Mouse (Mus musculus): ENCODE data around the gene Ceacam16. TPM values are rescaled to one million over a fixed set of nuclear protein-coding genes. Genes with fewer than 3 reads are reported as not detected.
A peak's percentile ranks its signal among the peaks of the same experiment; 100 is the strongest.

Ceacam16 gene
- total and polyA plus RNA-seq, 2 experiments from 2014 or later = 0.90 TPM; not detected in 1

DNA sequence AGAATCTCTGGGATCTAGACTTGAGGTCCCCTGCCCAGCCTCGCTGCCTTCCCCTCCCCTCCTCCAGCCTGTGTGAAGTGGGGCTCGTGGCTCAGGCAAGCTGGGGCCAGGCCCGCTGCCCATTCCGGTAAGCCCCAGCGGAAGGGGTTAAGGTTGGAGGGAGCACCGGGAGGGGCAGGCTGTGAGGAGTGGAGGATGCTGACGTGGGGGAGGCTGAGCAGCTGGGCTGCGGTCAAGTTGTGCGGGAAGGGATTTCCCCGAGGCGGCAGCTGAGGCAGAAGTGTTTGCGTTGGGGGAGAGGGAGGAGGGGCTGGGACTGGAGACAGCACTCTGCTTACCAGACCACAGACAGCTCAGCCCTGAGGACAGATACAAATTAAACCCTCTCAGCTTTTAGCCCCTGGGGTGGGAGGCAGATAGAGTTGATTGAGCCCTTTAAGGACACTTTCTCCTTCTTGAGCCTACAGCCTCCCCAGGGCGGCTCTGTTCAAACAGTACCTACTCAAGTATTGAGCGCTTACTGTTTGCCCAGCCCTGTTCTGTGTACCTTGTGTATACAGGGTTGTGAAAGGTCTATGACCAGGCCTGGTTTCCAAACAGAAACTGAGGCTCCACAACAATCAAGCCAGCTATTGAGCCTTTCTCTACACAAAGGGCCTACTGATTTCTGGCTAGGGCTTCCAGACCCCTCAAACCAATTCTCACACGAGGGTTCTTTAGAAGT, 43.6 kb downstream of the Ceacam16 start:
- Histone ChIP-seq H3K27ac (ENCODE audit: low read depth, low read length) (no peak overlapping the region), H3K36me3 (ENCODE audit: insufficient read depth, low read length) (no peaks in the 10 kb centered on the region), H3K4me2 (ENCODE audit: low read depth, low read length, poor library complexity, severe bottlenecking) (peak overlapping the region; percentile 19), H3K4me1 (ENCODE audit: insufficient read depth, low read length) (peaks cover 6% of the 10 kb centered on the region; the same call in 1 of the 2 replicates), H3K9me3 (ENCODE audit: low read length) (no peaks in the 10 kb centered on the region), H3K27me3 (ENCODE audit: insufficient read depth, low read length) (peaks cover 16% of the 10 kb centered on the region), H3K9ac (replicated peaks; ENCODE audit: low read length, poor library complexity, severe bottlenecking) (no peak overlapping the region), H3K4me3 (ENCODE audit: low read depth, low read length) (no peak overlapping the region)
- 14% methylated on average over 15 of the region's 15 CpGs for WGBS
- TF ChIP-seq CTCF (IDR thresholded peaks at IDR 0.05) = no peak
- ATAC-seq (ENCODE audit: low FRiP score) (no peak), DNase-seq (ENCODE audit: low spot score) (no peak)

DNA sequence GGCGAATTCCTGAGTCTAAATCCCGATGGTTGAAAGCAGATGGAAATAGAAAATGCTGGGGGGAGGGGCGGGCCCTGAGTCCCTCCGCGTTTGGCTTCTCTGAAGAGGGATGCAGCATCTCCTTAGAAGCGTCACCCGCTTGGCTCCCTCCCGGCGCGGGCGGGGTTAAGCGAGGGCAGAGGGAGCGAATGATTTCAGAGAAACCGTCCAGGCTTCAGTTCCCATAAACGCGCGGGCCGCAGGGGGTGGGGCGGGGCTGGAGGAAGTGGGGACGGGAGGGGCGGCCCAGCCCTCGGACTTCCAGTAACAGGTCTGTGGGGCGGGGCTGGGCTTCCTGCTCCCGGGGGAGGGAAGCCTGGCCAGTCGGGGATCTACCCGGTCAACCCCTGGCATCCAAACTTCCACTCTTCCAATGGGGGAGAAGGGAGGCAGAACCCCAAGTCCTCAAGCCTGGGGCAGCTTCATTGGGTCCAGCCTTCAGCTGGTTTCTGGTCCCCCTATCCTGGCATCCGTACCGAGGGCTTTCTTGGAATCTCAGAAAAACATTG, 44.8 kb downstream of the Ceacam16 start:
- H3K4me1 ChIP-seq (ENCODE audit: insufficient read depth, low read length) = peaks cover 6% of the 10 kb centered on the region; the same call in 1 of the 2 replicates
- H3K4me3 ChIP-seq (ENCODE audit: low read depth, low read length) = peak overlapping the region; percentile 43
- peaks cover 11% of the 10 kb centered on the region for H3K27me3 ChIP-seq (ENCODE audit: insufficient read depth, low read length)
- H3K9me3 ChIP-seq (ENCODE audit: low read length) = no peaks in the 10 kb centered on the region
- WGBS = 3% methylated on average over 28 of the region's 28 CpGs
- peak overlapping the region; percentile 80 for H3K4me2 ChIP-seq (ENCODE audit: low read depth, low read length, poor library complexity, severe bottlenecking)
- H3K9ac ChIP-seq (replicated peaks; ENCODE audit: low read length, poor library complexity, severe bottlenecking) = peak overlapping the region; percentile 56
- ATAC-seq (ENCODE audit: low FRiP score) = peak; percentile 45
- no peaks in the 10 kb centered on the region for H3K36me3 ChIP-seq (ENCODE audit: insufficient read depth, low read length)
- peak; percentile 52 for DNase-seq (ENCODE audit: low spot score)
- TF ChIP-seq CTCF (IDR thresholded peaks at IDR 0.05) = no peak
- H3K27ac ChIP-seq (ENCODE audit: low read depth, low read length) = no peak overlapping the region

DNA sequence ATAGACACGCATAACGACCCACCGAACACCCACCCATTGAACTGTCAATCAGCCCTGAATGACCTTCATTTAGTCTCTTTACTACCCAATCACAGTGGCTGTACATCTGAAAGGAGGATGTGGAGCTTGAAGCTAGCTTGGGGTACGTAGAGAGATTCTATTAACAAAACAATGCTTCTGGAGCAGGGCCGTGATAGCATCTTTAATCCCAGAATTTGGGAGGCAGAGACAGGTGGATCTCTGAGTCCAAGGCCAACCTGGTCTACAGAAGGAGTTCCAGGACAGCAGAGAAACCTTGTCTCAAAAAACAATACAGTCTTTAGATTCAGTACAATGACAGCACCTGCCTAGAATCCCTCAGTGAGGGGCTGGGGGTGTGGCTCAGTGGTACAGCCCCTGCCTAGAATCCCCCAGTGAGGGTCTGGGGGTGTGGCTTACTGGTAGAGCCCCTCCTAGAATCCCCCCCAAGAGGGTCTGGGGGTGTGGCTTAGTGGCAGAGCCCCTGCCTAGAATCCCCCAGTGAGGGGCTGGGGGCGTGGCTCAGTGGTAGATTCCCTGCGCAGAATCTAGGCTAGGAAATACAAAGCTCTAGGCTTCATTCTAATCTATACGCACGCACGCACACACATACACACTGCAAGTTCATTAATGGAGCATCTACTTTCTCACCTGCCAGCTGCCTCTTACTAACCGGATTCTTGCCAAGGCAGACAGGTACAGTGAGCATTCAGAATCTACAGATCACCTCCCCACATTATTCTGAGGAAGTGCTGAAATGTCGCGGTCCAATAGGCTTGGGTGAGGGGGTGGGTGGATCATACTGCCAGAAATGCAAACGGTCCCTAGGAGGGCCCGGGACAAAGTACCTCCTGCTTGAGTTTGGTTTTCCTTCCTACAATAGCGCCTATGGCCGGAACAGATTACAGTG, 45.5 kb downstream of the Ceacam16 start:
- Histone ChIP-seq H3K4me1 (ENCODE audit: insufficient read depth, low read length) (peaks cover 9% of the 10 kb centered on the region; the same call in 1 of the 2 replicates), H3K36me3 (ENCODE audit: insufficient read depth, low read length) (no peaks in the 10 kb centered on the region), H3K4me3 (ENCODE audit: low read depth, low read length) (peak overlapping the region; percentile 43), H3K27me3 (ENCODE audit: insufficient read depth, low read length) (peaks cover 16% of the 10 kb centered on the region), H3K27ac (ENCODE audit: low read depth, low read length) (no peak overlapping the region), H3K9me3 (ENCODE audit: low read length) (no peaks in the 10 kb centered on the region), H3K9ac (replicated peaks; ENCODE audit: low read length, poor library complexity, severe bottlenecking) (peak overlapping the region; percentile 56), H3K4me2 (ENCODE audit: low read depth, low read length, poor library complexity, severe bottlenecking) (peak overlapping the region; percentile 80)
- peak; percentile 33; the same call in 1 of the 2 replicates for ATAC-seq (ENCODE audit: low FRiP score)
- WGBS = 17% methylated on average over 17 of the region's 17 CpGs
- peak; percentile 15 for DNase-seq (ENCODE audit: low spot score)
- TF ChIP-seq CTCF (IDR thresholded peaks at IDR 0.05) = no peak

DNA sequence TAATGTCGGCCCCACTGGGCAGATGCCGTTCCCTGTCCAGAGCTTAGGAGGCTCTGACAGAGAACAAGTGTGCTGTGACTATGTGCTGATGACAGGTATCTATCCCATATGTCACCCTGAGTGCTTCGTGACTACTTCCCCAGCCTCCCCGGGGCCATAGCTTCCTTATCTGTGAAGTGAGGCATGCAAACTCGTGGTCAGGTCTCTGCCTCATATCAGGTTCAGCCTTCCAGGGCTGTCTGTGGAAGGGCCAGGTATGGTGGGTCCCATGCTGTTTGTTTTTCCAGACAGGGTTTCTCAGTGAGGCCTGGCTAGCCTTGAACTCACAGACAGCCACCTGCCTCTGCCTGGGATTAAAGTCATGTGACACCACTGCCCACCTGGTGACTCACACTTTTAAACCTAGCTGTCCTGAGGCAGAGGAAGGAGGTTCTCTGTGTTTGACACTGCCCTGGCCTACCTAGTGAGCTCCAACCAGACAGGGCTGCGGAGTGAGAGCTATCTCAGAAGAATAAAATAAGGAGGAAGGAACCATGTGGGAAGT, 47.4 kb downstream of the Ceacam16 start:
- no peak for DNase-seq (ENCODE audit: low spot score)
- H3K27me3 ChIP-seq (ENCODE audit: insufficient read depth, low read length) = peaks cover 30% of the 10 kb centered on the region

DNA sequence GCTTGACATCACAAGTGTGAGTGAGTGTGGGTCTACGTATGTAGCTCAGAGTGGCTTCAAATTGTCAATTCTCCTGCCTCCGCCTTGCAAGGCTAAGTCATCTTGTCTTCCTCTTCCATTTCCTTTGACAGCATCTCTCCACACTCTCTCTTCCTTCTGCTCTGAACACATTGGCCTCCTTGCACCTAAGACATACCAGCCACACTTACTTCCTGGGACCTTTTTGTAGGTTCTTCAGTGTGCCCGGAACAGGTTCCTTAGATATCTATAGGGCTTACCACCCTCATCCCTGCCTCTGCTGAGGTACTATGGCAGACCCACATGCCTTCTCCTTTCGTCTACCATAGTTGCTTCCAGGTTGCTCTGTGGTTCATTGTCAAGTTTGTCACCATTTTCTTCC, 47.9 kb downstream of the Ceacam16 start:
- WGBS = 92% methylated on average over 4 of the region's 4 CpGs
- Histone ChIP-seq H3K36me3 (ENCODE audit: insufficient read depth, low read length) (no peaks in the 10 kb centered on the region), H3K4me3 (ENCODE audit: low read depth, low read length) (no peak overlapping the region), H3K9me3 (ENCODE audit: low read length) (no peaks in the 10 kb centered on the region), H3K27me3 (ENCODE audit: insufficient read depth, low read length) (peaks cover 32% of the 10 kb centered on the region), H3K27ac (ENCODE audit: low read depth, low read length) (no peak overlapping the region), H3K4me2 (ENCODE audit: low read depth, low read length, poor library complexity, severe bottlenecking) (no peak overlapping the region), H3K4me1 (ENCODE audit: insufficient read depth, low read length) (peaks cover 16% of the 10 kb centered on the region; the same call in 1 of the 2 replicates), H3K9ac (replicated peaks; ENCODE audit: low read length, poor library complexity, severe bottlenecking) (no peak overlapping the region)
- ATAC-seq (ENCODE audit: low FRiP score) (no peak), DNase-seq (ENCODE audit: low spot score) (no peak)
- no peak for TF ChIP-seq CTCF (IDR thresholded peaks at IDR 0.05)

More for the DNA sequence above, 47.4 kb downstream of the Ceacam16 start:
- H3K9me3 ChIP-seq (ENCODE audit: low read length) = no peaks in the 10 kb centered on the region
- H3K4me1 ChIP-seq (ENCODE audit: insufficient read depth, low read length) = peaks cover 16% of the 10 kb centered on the region; the same call in 1 of the 2 replicates
- ATAC-seq (ENCODE audit: low FRiP score) = no peak
- no peak for TF ChIP-seq CTCF (IDR thresholded peaks at IDR 0.05)
- no peak overlapping the region for H3K27ac ChIP-seq (ENCODE audit: low read depth, low read length)
- H3K9ac ChIP-seq (replicated peaks; ENCODE audit: low read length, poor library complexity, severe bottlenecking) = no peak overlapping the region
- whole genome bisulfite sequencing = 85% methylated on average over 6 of the region's 6 CpGs
- no peaks in the 10 kb centered on the region for H3K36me3 ChIP-seq (ENCODE audit: insufficient read depth, low read length)
- no peak overlapping the region for H3K4me3 ChIP-seq (ENCODE audit: low read depth, low read length)
- H3K4me2 ChIP-seq (ENCODE audit: low read depth, low read length, poor library complexity, severe bottlenecking) = no peak overlapping the region
